Mouse (Mus musculus) adrenal gland, postnatal 14 days (tissue): ENCODE data around the gene Tbc1d23. TPM values are rescaled to one million over a fixed set of nuclear protein-coding genes. Genes with fewer than 3 reads are reported as not detected.
A peak's percentile ranks its signal among the peaks of the same experiment; 100 is the strongest.
"Not testable (repeated sequence)": the region's sequence is repeated elsewhere in the genome, so short reads cannot be mapped to it uniquely, and the experiment has no call there.

Experiments used
- DNase-seq: peaks from one replicate; pipeline ENCODE4 v3.0.0; 2021; ENCODE audit warnings: mixed read lengths
- long read RNA-seq, 2 experiments: library from polyadenylated mRNA; stranded (forward); transcript quantifications; one replicate each; pipeline ENCODE4 v2.0.0; 2021
- total RNA-seq: library from RNA; stranded (reverse); gene quantifications from 2 replicates; pipeline ENCODE4 v1.2.3, GENCODE M21; 2021

The Tbc1d23 gene
- total RNA-seq, result 35.4 and 40.6 TPM in 2 replicates
- long read RNA-seq, experiment 1, transcript Tbc1d23-201 (18 exons, 3,690 nt), result major isoform, 9 of 24 reads
- long read RNA-seq, experiment 1, partial matches to known transcripts, result 1 of 24 reads
- long read RNA-seq, experiment 1, other reads (novel, unspliced or antisense), result 8 of 24 reads
- long read RNA-seq, experiment 2, transcript Tbc1d23-203 (19 exons, 3,112 nt), result major isoform, 9 of 25 reads
- long read RNA-seq, experiment 2, transcript Tbc1d23-201 (18 exons, 3,690 nt), result major isoform, 9 of 25 reads
- long read RNA-seq, experiment 2, partial matches to known transcripts, result 2 of 25 reads
- long read RNA-seq, experiment 2, other reads (novel, unspliced or antisense), result 4 of 25 reads

DNA sequence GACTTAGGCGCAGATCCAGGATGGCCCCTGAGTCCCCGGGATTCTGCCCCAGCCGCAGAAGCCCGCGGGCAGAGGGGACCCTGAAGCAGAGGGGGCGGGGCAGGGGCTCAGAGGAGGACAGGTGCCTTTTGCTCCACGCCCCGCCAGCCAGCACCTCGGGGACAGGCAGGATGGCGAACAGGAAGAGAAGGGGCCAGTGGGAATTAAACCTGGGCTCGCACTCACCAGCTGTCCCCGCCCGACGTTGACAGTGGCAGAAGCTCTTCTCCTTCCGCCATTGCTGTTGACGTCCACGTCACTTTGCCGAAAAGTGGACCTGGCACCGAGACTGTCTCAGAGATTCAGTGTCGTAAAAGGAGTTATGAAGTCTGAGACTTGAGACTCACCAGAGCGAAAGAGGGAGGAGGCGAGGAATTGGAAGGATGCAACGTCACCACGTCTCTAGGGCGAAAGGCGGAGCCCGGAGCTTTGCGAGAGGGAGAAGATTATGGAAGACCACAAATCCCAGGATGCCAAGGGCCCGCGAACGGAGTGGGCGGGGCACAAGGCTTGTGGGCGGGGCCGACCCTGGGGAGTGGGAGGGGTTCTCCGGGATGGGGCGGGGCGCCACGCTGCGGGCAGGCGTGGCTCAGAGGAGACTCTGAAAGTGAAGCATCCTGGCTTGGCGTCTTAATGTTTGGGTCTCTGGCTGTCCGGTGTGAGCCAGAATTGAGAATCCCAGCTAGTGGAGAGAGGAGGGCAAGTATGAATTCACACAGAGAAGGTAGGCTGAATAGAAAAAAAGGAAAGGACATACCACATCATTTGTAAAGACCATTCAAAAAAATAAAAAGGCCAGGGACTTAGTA is at the start of gene Tbc1d23:
TSS of gene Tbc1d23 (minus strand) at position 416 of the 848 bp plus-strand sequence.
- DNase-seq, result peak; percentile 98

DNA sequence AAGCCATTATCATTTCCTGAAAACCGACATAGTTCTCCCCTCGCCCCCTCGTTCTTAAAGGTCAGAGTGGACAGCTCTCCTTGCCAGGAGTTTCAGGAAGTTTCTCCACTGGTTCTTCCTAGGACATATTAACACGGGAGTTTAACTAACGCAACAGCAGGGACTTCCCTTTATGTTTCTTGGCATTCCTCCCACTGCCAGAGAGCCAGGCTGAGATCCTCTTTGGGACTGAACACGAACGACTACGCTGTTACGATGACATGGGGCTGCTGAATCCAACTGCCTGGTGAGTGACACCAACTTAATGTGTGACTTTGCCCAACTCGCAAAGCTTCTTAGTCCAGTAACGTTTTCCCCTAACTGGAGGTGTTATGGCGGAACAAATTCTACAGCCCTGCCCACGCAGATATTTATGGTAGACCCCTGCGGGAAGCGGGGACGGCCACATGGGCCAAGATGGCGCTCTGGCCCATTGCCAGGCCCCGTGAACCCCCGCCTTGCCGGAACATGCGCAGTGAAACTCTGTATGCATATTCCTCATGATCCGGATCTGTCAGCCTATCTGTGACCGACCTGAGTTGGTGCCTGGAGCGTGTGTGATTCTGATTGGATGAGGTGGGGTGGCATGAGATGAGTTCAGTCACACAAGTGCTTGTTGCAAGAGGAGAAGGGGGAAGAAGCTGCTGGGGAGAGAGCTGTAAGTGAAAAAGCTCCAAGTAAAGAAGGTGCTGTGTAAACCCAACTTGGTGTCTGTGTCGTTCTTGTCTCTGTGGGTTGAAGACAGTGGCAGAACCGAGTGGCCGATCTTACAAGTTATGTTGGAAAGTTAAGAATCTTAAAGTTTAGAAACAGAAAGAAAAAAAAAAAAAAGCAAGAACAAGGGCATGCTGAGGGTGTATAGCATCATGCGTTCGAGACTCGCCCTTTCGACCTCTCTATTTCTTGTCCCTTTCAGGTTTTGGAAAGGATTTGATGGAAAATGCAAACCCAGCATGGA is 49.2 kb upstream of the Tbc1d23 start:
- DNase-seq, result no peak

DNA sequence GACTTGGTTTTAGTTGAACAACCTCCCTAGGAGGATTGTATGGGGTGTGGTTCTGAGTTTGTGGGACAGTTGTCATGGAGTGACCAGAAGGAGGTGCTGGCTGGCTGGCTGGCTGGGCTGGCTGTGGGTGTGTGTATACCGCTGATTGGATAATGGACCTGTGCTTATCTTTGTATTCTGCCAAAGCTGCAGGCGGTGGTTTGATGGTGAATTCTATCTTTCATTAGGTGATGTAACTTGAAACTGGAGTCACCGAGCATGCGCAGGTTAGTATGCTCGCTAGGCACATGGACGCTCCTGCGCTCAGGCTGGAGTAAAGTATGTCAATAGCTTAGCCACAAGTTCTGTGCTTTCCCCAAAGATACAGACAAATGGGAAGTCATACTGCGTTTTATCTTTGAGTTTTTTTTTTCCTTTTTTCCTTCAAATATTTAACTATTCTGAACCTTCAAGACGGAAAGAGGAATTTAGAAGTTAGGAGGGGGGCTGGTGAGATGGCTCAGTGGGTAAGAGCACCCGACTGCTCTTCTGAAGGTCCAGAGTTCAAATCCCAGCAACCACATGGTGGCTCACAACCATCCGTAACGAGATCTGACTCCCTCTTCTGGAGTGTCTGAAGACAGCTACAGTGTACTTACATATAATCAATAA is 47.8 kb upstream of the Tbc1d23 start:
- no peak for DNase-seq

DNA sequence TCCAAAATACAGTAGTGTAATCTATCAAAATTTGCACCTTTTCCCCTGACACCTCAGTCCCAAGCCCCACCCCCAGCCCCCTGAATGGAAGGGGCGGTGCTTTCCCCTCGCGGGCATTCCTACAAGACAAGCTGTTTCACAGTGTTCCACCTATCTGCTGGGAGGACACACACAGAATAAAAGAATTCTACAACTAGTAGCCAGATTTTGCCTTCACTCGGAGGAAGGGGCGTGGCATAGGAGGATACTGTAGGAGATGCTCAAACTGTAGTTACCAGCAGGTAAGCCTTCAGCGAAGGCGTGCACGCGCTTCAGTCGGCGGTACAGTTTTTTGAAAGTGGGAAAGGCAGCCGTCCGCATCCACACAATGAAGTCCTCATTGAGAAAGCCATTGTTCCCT is 38.4 kb upstream of the Tbc1d23 start:
- DNase-seq, result no peak

DNA sequence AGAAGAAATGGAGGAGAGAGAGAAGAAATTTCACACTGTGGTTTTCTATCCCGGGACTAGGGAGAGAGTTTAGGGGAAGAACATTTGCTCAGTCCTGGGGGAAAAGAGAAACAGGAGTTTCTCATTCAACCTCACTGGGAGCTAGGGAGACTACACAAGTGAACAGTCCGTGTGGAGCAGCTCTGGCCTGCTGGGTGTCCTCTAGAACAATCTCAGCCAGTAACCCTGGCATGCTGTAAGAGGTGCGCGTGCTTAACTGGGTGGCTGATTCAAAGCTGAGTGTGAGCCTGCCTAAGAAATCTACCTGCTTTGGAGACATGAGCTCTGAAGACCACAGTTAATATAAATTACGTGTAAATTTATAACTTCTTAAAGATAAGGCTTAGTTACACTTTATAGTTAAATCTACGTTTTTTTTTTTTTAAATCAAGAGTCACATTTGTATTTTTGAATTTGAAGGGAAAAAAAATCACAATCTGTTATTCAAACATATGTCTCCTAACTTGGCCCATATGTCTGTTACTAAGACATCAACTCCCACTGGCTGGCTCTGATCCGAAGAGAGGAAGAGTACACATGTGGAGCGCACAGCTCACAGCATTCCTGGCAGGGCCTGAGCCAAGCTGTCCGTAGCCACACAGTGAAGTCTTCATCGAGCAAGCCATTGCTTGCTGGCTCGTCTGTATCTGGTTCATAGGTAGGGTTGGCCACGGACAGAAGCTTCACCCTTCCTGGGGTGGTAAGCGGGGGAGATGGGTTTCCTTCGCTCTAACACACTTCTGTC is 36.9 kb upstream of the Tbc1d23 start:
- DNase-seq, result no peak

DNA sequence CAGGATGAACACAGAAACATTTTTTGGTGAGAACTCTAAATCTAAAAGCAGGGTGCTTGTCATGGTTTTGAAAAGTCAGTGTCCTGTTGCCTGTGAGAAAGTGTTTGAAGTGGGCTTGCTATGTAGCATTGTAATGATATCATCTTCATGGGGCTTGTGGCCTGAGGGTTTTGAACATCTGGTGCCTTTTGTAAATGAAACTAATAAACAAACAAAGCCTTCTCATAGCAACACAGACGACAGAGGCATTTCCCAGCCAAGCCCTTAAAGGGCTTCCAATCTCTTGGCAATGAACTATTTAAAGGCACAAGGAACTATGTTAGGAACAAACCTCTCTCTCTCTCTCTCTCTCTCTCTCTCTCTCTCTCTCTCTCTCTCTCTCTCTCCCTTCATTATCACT is 35.8 kb upstream of the Tbc1d23 start:
- DNase-seq, result no peak

DNA sequence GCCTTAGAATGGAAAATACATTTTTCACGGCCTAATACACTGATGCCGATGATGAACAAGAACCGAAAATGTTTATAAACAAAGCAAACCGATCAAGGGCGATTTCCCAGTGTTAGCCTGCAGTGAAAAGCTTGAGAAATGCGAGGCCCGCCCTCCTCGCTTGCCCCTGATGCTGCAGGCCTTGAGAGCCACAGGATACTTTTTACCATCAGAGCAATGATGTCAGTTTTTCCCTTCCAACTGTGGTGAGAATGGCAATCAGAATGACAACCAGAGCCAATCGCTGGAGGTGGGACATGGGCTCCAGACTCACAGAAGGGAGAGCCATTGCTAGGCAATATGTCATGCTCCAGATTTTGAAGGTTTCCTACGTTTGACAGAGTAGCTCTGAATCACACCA is 28.8 kb upstream of the Tbc1d23 start:
- DNase-seq, result no peak

DNA sequence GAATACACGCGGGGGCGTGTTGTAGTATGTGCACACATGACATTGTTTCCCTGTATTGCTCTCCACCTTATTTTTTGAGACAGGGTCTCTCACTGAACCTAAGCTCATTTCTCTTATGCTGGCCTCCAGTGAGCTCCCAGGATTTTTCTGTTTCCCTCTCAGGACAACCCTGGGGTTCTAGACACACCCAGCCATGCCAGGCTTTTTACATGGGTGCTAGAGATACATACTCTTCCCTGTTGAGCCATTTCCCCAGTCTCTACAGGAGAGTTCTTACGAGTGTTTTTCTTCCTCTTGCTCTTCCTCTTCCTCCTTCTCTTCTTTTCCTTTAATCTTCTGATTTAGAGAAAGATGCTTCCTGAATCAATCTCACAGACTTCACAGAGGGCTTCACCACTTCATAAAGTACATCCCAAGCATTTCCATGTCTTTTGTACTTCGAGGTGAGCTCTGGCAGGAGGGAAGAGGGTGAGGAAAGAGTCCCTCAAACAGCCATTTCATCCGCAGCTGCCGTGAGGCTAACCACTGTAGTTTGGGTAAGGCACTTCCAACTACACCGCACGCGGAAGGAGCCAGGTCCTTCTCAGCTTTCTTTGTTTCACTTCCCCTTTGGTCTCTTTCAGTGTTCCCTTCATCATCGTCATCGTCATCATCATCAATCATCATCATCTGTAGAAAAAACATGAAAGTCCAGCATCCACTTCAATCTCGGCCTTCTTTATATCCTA is 28.2 kb upstream of the Tbc1d23 start:
- DNase-seq, result no peak

DNA sequence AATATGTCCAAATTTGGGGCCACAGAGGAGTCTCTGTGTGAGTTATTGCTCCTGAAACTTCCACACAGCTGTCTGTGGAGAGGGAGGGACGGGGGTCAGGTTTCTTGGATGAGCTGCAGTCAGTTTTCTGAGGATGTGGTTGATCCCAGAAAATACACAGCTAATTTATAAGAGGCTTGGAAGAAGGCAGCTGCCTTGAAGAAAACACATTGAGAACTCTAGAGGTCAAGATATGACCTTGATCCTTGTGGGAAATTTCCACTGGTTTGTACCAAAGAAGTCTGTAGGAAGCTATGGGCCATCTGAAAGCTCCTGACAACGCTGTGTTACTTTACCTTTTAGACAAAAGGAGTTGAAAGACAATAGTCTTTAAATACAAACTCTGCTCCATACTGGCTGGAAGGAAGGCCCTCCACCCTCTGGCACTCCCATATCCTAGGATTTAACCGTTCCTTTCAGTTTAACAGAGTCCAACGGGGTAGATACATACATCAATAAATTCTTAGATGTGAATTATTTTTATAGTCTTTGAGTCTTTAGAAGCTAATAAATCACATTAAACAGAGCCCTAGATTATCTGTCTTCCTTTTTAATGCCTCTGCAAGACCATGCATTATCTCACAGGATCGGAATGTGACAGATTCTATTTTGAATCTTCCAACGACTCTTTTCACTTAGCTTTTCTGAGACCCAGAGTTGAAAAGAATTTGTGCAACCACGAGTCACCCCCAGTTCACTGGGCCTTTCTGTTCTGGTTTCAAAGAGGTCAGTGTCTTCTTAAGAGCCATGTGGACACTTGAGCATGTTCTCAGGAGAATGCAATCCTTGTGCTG is 20.5 kb upstream of the Tbc1d23 start:
- DNase-seq, result no peak

DNA sequence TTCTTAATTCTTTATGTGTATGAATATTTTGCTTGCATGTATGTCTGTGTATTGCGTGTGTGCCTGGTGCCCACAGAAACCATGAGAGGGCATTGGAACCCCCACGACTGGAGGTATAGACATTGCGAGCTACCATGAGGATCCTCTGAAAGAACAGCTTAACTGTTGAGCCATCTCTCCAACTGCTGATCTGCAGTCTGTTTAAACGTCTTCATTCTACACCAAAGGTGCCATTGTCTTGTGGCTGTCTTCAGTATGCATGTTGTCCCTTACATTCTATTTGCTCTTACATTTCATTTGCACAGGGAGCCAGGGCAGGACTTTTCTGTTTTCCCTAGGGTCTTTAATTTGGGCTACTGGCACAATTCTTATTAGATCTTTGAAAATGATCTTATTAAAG is 19.7 kb upstream of the Tbc1d23 start:
- no peak for DNase-seq

DNA sequence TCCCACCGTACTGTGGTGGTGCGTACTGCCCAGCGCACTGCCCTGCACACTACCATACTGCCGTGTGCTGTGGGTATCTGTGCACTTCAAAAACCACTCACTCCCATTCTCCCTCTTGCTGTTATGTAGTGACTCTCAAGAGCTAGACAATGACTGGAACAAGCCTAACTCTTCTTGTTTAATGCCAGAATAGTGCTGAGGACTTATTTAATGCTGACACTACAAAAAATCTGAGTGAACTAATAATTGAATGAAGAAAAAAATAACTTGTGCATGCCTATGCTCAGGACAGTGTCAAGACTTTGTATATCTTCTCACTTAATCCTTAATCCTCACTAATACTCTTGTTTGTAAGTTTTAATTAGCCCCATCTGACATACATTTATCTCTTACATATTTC is 16.2 kb upstream of the Tbc1d23 start:
- no peak for DNase-seq

DNA sequence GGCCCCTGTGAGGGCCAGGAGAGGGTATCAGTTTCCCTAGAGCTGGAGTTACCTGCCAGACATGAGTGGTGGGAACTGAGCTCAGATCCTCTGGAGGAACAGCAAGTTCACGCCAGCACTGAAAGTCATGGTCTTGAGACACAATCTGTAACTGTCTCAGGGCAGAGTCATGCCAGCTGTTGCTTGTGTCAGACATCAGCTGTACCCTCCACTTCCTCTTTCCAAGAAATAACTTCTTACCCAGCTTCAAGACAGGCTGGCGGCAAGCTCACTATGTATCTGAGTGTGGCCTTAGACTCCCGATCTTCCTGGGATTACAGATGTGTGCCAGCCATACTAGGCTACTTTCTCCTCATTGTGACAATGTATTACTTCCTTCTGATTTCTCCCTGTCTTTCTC is 15.3 kb upstream of the Tbc1d23 start:
- no peak for DNase-seq

DNA sequence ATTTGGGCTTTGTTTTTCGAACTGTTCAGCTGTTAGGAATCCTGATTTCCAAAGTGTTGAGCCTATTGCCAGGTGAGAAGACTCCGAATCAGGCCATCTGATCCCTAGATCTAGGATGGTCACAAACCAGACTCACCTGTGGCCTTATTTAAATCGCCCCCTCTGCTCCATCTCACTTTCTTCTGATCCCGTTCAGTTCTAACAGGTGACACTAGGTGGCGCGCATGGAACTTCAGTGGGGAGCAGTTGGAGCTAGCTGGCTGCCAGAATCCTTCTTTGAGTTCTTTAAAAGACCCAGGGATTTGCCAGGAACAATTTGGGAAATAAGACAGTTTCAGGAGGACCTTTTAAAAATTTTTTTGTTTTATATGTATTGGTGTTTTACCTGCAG is 12.5 kb upstream of the Tbc1d23 start:
- DNase-seq, result peak; percentile 88

DNA sequence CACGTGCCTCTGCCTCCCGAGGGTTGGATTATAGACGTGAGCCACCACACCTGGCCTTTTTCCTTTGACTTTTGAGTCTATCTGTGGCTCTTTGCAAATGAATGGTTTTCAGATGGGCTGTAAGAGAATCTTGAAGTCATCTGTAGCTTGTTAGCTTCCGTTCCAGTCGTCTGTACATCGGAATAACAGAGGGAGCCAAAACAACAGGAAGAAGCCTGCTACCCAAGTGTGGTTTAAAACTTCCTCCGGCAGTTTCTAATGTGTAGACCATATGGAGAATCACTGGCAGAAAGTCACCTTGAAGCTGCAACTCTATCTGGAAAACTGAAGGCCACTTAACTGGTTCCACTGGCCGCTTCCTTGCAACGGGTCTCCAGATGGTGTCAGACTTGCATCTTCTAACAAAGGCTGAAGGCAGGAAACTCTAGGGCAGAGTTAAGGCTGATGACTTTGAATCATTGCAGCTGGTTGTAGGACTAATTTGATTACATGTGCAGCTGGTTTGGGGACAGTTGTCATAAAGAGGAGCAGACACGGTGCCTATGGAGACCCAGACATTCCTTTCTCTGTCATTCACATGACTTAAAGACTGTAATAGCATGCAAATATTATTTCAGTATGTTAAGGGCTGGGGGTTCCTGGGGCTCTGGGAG is 12.0 kb upstream of the Tbc1d23 start:
- DNase-seq, result peak; percentile 23

DNA sequence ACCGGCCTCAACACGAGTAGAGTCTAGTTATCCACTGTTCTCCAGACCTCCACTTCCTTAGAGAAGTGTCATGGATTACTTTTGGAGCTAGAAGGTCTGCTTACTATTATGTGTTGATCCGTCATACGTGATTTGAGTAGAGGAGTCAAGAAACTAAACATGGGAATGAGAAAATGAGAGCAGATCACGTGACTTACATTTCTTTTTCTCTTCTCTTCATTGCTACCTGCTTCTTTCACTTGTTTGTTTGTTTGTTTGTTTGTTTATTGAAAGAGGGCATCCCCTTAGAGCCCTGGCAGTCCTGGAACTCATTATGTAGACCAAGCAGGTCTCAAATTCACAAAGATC is 11.5 kb upstream of the Tbc1d23 start:
- DNase-seq, result no peak

DNA sequence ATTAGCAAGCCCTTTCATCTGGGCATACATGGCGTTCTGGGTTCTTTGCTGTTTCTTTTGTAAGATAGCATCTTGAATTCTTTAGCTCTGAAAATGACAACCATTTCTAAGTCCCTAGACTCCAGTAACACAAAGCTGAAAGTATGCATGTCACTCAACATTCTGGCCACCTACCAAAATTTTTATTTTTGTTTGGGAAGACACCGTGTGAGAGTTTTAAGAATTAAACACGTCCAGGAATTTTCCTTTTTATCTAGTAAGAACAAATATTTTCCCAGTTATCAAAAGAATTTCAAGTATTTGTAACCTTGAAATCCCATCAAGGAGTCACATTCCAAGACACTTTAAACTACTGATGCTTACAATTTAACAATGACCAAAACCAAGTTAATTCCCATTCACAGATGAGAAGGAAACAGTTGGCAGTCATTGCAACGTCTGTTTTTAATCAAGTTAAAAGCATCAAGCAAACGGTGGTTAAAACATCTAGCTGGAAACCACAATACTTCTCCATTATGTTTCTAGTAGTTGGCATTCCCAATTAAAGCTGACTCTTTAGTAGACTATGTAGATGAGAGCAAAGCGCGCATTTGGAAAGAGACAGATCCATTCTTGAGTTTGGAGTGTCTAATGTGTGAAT is 4.7 kb upstream of the Tbc1d23 start:
- no peak for DNase-seq

DNA sequence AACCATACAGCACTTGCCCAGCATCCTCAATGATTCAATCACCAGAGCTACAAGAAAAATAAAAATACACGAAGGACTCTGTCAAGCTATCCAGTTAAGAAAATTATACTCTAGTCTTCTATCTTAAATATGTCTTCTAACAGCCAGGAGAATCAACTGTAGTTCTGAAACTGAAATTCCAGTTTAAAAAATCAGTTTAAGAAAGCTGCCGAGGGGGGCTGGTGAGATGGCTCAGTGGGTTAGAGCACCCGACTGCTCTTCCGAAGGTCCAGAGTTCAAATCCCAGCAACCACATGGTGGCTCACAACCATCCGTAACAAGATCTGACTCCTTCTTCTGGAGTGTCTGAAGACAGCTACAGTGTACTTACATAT is 620 bp upstream of the Tbc1d23 start:
- not testable (repeated sequence) for DNase-seq

DNA sequence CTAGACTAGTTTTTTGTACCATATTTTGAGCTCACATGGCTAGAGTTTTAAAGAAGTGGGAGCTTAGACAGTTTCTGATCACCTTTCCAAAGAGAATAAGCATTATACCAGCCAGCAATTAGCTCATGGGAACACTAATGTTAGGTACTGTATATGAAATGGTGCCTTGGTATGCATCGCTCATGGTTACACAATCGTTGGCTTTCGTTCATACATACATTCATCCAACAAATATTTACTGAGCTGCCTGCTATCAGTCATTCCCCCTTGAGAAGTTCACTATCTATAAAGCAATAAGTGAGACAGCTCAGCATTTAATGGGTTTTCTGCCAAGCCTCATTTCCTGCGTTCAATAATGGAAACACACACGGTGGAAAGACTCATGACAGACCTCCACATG is 4.9 kb downstream of the Tbc1d23 start:
- no peak for DNase-seq

DNA sequence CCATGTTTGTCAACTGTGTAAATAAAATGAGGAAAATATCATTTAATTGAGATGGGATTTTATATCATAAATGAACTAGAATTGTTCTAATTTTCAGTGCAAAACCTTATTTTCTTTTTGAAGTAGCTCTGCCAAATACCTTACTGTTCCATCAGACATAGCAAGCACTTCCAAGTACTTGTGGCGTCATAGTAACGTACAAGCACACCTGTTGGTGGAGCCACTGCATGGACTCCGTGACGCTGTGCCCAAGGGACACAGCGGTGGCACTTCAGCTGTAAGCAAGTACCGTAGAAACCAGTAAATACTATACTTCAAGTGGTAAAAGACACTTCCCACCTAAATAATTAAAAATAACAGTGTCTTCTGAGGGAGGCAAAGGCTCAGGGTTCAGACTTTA is 10.9 kb downstream of the Tbc1d23 start:
- DNase-seq, result no peak
